In the genomic region with DNA sequence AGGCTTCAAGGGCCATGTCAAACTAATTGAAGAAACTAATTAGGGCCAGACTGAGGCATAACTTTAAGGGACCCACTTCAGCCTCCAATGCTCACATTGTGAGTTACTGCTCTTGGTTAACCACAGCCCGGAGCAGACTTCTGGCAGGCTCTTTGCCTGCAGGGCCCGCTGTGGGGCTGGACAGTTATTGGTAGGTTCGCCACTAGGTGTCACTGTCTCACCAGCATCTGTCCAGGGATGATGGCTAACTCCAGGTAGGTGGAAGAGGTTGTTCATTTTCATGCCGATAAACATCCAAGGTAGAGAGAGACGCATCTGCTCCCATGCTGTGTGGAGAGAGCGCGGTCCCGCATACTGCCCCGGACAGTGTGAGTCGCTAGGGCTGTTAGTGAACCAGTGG, we compare ENCODE assay signal across 7 mouse cellular contexts.
DNase-seq lines count a peak whose midpoint lies in the region; ATAC-seq and TF ChIP-seq lines count a peak whose summit lies in the region.

No protein-coding gene starts in this region.

- no peaks in the 10 kb centered on the region for H3K4me1 ChIP-seq in intestine, postnatal 0 days (replicated peaks; ENCODE audit: control insufficient read depth, insufficient read depth, low read length)
- H3K4me1 ChIP-seq in midbrain, embryonic 12.5 days: peaks cover 8% of the 10 kb centered on the region

- H3K27ac ChIP-seq in intestine, postnatal 0 days (ENCODE audit: low read depth, low read length): no peak overlapping the region
- no peak overlapping the region for H3K27ac ChIP-seq in midbrain, embryonic 12.5 days (replicated peaks)

- peaks cover 34% of the 10 kb centered on the region for H3K27me3 ChIP-seq in intestine, postnatal 0 days (replicated peaks; ENCODE audit: control insufficient read depth, insufficient read depth, low read length)
- peaks cover 20% of the 10 kb centered on the region for H3K27me3 ChIP-seq in midbrain, embryonic 12.5 days

- 5% methylated on average over 10 of the region's 10 CpGs for WGBS in intestine, postnatal 0 days
- WGBS in midbrain, embryonic 12.5 days: 5% methylated on average over 10 of the region's 10 CpGs

- TF ChIP-seq CTCF in intestine, postnatal 0 days (IDR thresholded peaks at IDR 0.05; ENCODE audit: low read depth): peak; percentile 99

- no peak overlapping the region for H3K9ac ChIP-seq in intestine, postnatal 0 days (ENCODE audit: low read depth, low read length)
- H3K9ac ChIP-seq in midbrain, embryonic 12.5 days (replicated peaks): no peak overlapping the region

- peak; percentile 47 for DNase-seq in adrenal gland, adult 8-10 months
- DNase-seq in embryo, embryonic 11 days: peak; percentile 84
- DNase-seq in heart, adult 11 months: peak; percentile 96
- DNase-seq in left cerebral cortex, postnatal 36 days (ENCODE audit: low spot score in 2 of 2): peak; percentile 61 to 71
- DNase-seq in right cerebral cortex, postnatal 4 days: peak; percentile 75

- H3K9me3 ChIP-seq in intestine, postnatal 0 days (ENCODE audit: control insufficient read depth): no peaks in the 10 kb centered on the region
- no peaks in the 10 kb centered on the region for H3K9me3 ChIP-seq in midbrain, embryonic 12.5 days

- no peak overlapping the region for H3K4me2 ChIP-seq in intestine, postnatal 0 days (replicated peaks; ENCODE audit: low read depth)
- 0 out of 2 replicates have a peak overlapping the region, but pooled peaks have one; percentile 9 for H3K4me2 ChIP-seq in midbrain, embryonic 12.5 days (replicated peaks)

- intact Hi-C loops in left cerebral cortex, postnatal 36 days (cut with DNase I): loop anchor here (1.0 to 10.0 kb wide), 2 partner anchors 273 to 442 kb away; no protein-coding TSS in a partner anchor

- ATAC-seq in intestine, postnatal 0 days: peak; percentile 55; the same call in 1 of the 2 replicates
- ATAC-seq in midbrain, embryonic 12.5 days (ENCODE audit: low FRiP score, low read depth): peak; percentile 67

- H3K36me3 ChIP-seq in intestine, postnatal 0 days (ENCODE audit: control insufficient read depth, insufficient read depth): no peaks in the 10 kb centered on the region
- no peaks in the 10 kb centered on the region for H3K36me3 ChIP-seq in midbrain, embryonic 12.5 days

- no peak overlapping the region for H3K4me3 ChIP-seq in intestine, postnatal 0 days (ENCODE audit: low read depth, low read length)
- no peak overlapping the region for H3K4me3 ChIP-seq in midbrain, embryonic 12.5 days
